Mouse (Mus musculus): Measurements from ENCODE around the gene Msrb3.

DNA sequence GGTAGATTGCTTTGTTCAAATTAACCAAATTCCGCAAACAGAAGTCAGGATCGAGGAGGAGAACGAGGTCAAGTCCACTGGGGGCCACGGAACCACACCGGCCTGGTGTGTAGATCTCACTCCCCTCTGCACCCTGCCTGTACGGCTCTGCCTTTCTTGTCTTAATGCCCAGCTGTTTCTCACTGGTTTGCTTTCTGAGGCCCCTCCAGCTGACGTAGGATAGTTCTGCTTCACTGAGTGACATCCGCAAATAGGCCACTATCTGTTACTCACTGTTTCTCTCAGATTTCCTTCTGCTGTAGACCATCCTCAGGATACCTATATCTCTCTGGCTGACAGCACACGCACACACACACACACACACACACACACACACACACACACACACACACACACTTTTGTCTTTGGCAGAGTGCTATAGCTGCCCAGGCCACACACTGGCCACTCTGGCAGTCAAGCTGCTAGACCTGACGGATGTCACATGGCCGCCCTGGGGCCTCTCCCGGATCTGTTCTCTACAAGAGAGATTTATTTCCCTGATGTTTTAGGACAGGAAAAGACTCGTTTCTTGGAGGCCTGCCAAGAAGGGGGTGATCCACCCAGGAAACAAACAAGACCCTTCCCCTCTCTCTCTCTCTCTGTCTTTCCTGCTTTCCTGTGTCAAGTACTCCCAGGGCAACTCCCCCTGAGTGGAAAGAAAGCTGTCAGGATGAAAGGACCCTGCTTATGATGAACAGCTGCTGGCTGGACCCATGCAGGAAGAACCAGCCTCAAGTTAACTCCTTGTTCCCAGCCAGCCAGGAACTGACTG, 135.0 kb downstream of the Msrb3 start:
- TF ChIP-seq MYC (IDR thresholded peaks at IDR 0.05; ENCODE audit: low read depth, low read length) (no peak), ZMIZ1 (IDR thresholded peaks at IDR 0.05; ENCODE audit: low read depth, low read length) (no peak), GATA1 (IDR thresholded peaks at IDR 0.05; ENCODE audit: low read depth, low read length) (no peak), ZNF384 (IDR thresholded peaks at IDR 0.05; ENCODE audit: low read depth, low read length) (no peak), CTCF (IDR thresholded peaks at IDR 0.05 in 2 of 3, conservative IDR thresholded peaks at IDR 0.05 in 1 of 3; ENCODE audit: control insufficient read depth in 1 of 3, insufficient read depth in 1 of 3, low read depth in 2 of 3, low read length in 3 of 3, poor library complexity in 1 of 3, severe bottlenecking in 1 of 3) (no peak), ETS1 (IDR thresholded peaks at IDR 0.05; ENCODE audit: low read depth, low read length) (no peak), POLR2A (IDR thresholded peaks at IDR 0.05; ENCODE audit: control insufficient read depth in 1 of 2, insufficient read depth in 1 of 2, low read depth in 1 of 2, low read length in 2 of 2, poor library complexity in 1 of 2) (no peak), EP300 (IDR thresholded peaks at IDR 0.05; ENCODE audit: low read depth in 1 of 2, low read length in 2 of 2) (no peak), USF1 (IDR thresholded peaks at IDR 0.05; ENCODE audit: low read depth, low read length) (no peak), HCFC1 (IDR thresholded peaks at IDR 0.05; ENCODE audit: low read depth, low read length) (no peak), ZKSCAN1 (IDR thresholded peaks at IDR 0.05; ENCODE audit: low read depth, low read length) (no peak), TBP (IDR thresholded peaks at IDR 0.05; ENCODE audit: low read depth, low read length) (no peak), POLR2AphosphoS5 (IDR thresholded peaks at IDR 0.05; ENCODE audit: borderline replicate concordance, low read depth, low read length) (no peak), NRF1 (IDR thresholded peaks at IDR 0.05; ENCODE audit: insufficient read depth, low read depth, low read length, poor library complexity, severe bottlenecking) (no peak)

Data from MEL (cell line).